8 mouse cellular contexts compared by ENCODE assay signal in genomic region chr10:79701443-79702129, GRCm38 (mm10). TPM values are rescaled to one million over a fixed set of nuclear protein-coding genes. Genes with fewer than 3 reads are reported as not detected.
DNase-seq lines count a peak whose midpoint lies in the region; ATAC-seq lines count a peak whose summit lies in the region.

No protein-coding gene starts in this region.

- H3K9me3 ChIP-seq in liver, embryonic 12.5 days (replicated peaks), result no peaks in the 10 kb centered on the region

- no peak overlapping the region for H3K9ac ChIP-seq in liver, embryonic 12.5 days

- 66% methylated on average over 10 of the region's 10 CpGs for WGBS in liver, embryonic 12.5 days (ENCODE audit: insufficient replicate concordance)

- no peaks in the 10 kb centered on the region; the same call in 1 of the 2 replicates for H3K27me3 ChIP-seq in liver, embryonic 12.5 days (replicated peaks)

- no peak for ATAC-seq in liver, embryonic 12.5 days
- ATAC-seq in granulocyte monocyte progenitor cell, adult 5-6 weeks (replicated peaks; ENCODE audit: poor library complexity, severe bottlenecking), result no peak

- H3K36me3 ChIP-seq in liver, embryonic 12.5 days, result peaks cover 5% of the 10 kb centered on the region

- intact Hi-C loops in heart, postnatal 10 days (cut with DNase I), result no loop called here

- no peak overlapping the region for H3K4me3 ChIP-seq in liver, embryonic 12.5 days

- H3K4me2 ChIP-seq in liver, embryonic 12.5 days, result no peak overlapping the region

- H3K4me1 ChIP-seq in liver, embryonic 12.5 days, result peaks cover 33% of the 10 kb centered on the region

- H3K27ac ChIP-seq in liver, embryonic 12.5 days, result peak overlapping the region; percentile 65

- DNase-seq in cerebellum, adult 9-11 months, result peak; percentile 58
- DNase-seq in cerebellum, adult 11-12 months, result no peak
- peak; percentile 61 for DNase-seq in NIH3T3 (ENCODE audit: low read depth)
- peak; percentile 87 to 90 for DNase-seq in heart, postnatal 10 days
- no peak for DNase-seq in thymus, postnatal 10 days (ENCODE audit: low spot score in 2 of 2)
- DNase-seq in frontal cortex, postnatal 10 days (ENCODE audit: low spot score in 2 of 2), result no peak

RNA-seq across cellular contexts. Expression of gene Bsg, which starts 2.7 kb away (rescaled TPM):
- 1,000 to 10,000 TPM; 1,161 to 1,276 TPM for total RNA-seq in heart, postnatal 10 days (2021)
- 1,008 and 1,045 TPM in 2 replicates for polyA plus RNA-seq in liver, embryonic 12.5 days (2016; fragmentation: Nextera tagmentation; extraction: Ambion mirVana)
- 253 and 319 TPM in 2 replicates for total RNA-seq in granulocyte monocyte progenitor cell, adult 5-6 weeks (2014; fragmentation: Nextera tagmentation)
- 278 and 345 TPM in 2 replicates for total RNA-seq in granulocyte monocyte progenitor cell, adult 5-6 weeks (2017)

RNA-seq across cellular contexts. Expression of gene Gzmm, which starts 12.8 kb away (rescaled TPM):
- 1 to 10 TPM; 3.8 to 4.3 TPM for total RNA-seq in heart, postnatal 10 days (2021)
- polyA plus RNA-seq in liver, embryonic 12.5 days (2016; fragmentation: Nextera tagmentation; extraction: Ambion mirVana), result 0.26 and 0.41 TPM in 2 replicates
- 2.2 TPM in 1 of 2 replicates, not detected in the other for total RNA-seq in granulocyte monocyte progenitor cell, adult 5-6 weeks (2014; fragmentation: Nextera tagmentation)
- total RNA-seq in granulocyte monocyte progenitor cell, adult 5-6 weeks (2017), result 0.34 TPM in 1 of 2 replicates, not detected in the other

RNA-seq across cellular contexts. Expression of gene Hcn2, which starts 14.8 kb away (rescaled TPM):
- total RNA-seq in heart, postnatal 10 days (2021), result 10 to 100 TPM; 22.6 to 27.6 TPM
- polyA plus RNA-seq in liver, embryonic 12.5 days (2016; fragmentation: Nextera tagmentation; extraction: Ambion mirVana), result 0.11 TPM in 1 of 2 replicates, not detected in the other
- total RNA-seq in granulocyte monocyte progenitor cell, adult 5-6 weeks (2014; fragmentation: Nextera tagmentation), result 0.28 TPM in 1 of 2 replicates, not detected in the other
- total RNA-seq in granulocyte monocyte progenitor cell, adult 5-6 weeks (2017), result 0.39 TPM in 1 of 2 replicates, not detected in the other

RNA-seq across cellular contexts. Expression of gene Cdc34, which starts 19.6 kb away (rescaled TPM):
- total RNA-seq in heart, postnatal 10 days (2021), result 100 to 1,000 TPM; 152 to 159 TPM
- 188 and 196 TPM in 2 replicates for polyA plus RNA-seq in liver, embryonic 12.5 days (2016; fragmentation: Nextera tagmentation; extraction: Ambion mirVana)
- total RNA-seq in granulocyte monocyte progenitor cell, adult 5-6 weeks (2014; fragmentation: Nextera tagmentation), result 110 and 115 TPM in 2 replicates
- 98.7 and 142 TPM in 2 replicates for total RNA-seq in granulocyte monocyte progenitor cell, adult 5-6 weeks (2017)

RNA-seq across cellular contexts. Expression of gene Tpgs1, which starts 32.4 kb away (rescaled TPM):
- 10 to 100 TPM; 24.3 to 24.4 TPM for total RNA-seq in heart, postnatal 10 days (2021)
- polyA plus RNA-seq in liver, embryonic 12.5 days (2016; fragmentation: Nextera tagmentation; extraction: Ambion mirVana), result 30.4 and 34.2 TPM in 2 replicates
- total RNA-seq in granulocyte monocyte progenitor cell, adult 5-6 weeks (2014; fragmentation: Nextera tagmentation), result 7.4 and 9.7 TPM in 2 replicates
- total RNA-seq in granulocyte monocyte progenitor cell, adult 5-6 weeks (2017), result 8.1 and 14.6 TPM in 2 replicates

Comparison
In these comparisons a context has a peak if more than half of its experiments do, and no peak if none do; other contexts are left out.
1. DNase-seq: peak in cerebellum, adult 9-11 months (single experiment), NIH3T3 (single experiment) and heart, postnatal 10 days (2 of 2); none in cerebellum, adult 11-12 months (single experiment), thymus, postnatal 10 days (0 of 2) and frontal cortex, postnatal 10 days (0 of 2).
2. RNA of gene Hcn2, which starts 14.8 kb away (total RNA-seq): 22.6 to 27.6 TPM in heart, postnatal 10 days; 0.28 to 0.39 TPM in granulocyte monocyte progenitor cell, adult 5-6 weeks; every median in the first group is over 10 times any median in the second.